Mouse (Mus musculus) midbrain, embryonic 11.5 days (tissue): ENCODE data around the gene Rnf214. TPM values are rescaled to one million over a fixed set of nuclear protein-coding genes. Genes with fewer than 3 reads are reported as not detected.

ENCODE experiments used
- ATAC-seq: fragments of 200-750 bp; cut with Nextera tagmentation; 2 replicates; pipeline ENCODE4 v1.8.0; 2017; ENCODE audit warnings: moderate TSS enrichment, moderate library complexity; ENCODE audit not compliant: low FRiP score
- DNase-seq: peaks from one replicate; pipeline ENCODE4 v3.0.0; 2015; ENCODE audit warnings: low spot score; ENCODE audit errors: missing footprints
- H3K27ac ChIP-seq: fragments of 300-500 bp; sonication (generic); 2 replicates; pipeline ENCODE4 v1.5.1; 2014; ENCODE audit warnings: low read depth, low read length
- H3K27me3 ChIP-seq: fragments of 300-500 bp; sonication (generic); 2 replicates; pipeline ENCODE4 v1.6.1; 2014; ENCODE audit warnings: mild to moderate bottlenecking, low read length, moderate library complexity, mixed read lengths; ENCODE audit not compliant: control insufficient read depth, insufficient read depth
- H3K36me3 ChIP-seq: fragments of 300-500 bp; sonication (generic); 2 replicates; pipeline ENCODE4 v1.6.1; 2014; ENCODE audit warnings: mild to moderate bottlenecking, low read length, moderate library complexity, mixed read lengths; ENCODE audit not compliant: control insufficient read depth, insufficient read depth
- H3K4me1 ChIP-seq: fragments of 300-500 bp; sonication (generic); 2 replicates; pipeline ENCODE4 v1.6.1; 2014; ENCODE audit warnings: low read length; ENCODE audit not compliant: control insufficient read depth, insufficient read depth
- H3K4me2 ChIP-seq: fragments of 300-500 bp; sonication (generic); 2 replicates; pipeline ENCODE4 v1.6.1; 2014; ENCODE audit warnings: mild to moderate bottlenecking, moderate library complexity
- H3K4me3 ChIP-seq: fragments of 300-500 bp; sonication (generic); 2 replicates; pipeline ENCODE4 v1.5.1; 2014; ENCODE audit warnings: low read depth, low read length
- H3K9ac ChIP-seq: fragments of 300-500 bp; sonication (generic); 2 replicates; pipeline ENCODE4 v1.6.1; 2014; ENCODE audit warnings: low read length
- H3K9me3 ChIP-seq: fragments of 300-500 bp; sonication (generic); 2 replicates; pipeline ENCODE4 v1.6.1; 2016; ENCODE audit warnings: low read length; ENCODE audit not compliant: control insufficient read depth
- WGBS: fragments of 180-500 bp; shearing (Covaris S2); extraction: QIAGEN DNeasy Blood & Tissue Kit; methylation state at CpG from one replicate; pipeline ENCODE4 v1.1.7; 2014; 5-methylcytosine and 5-hydroxymethylcytosine counted together
- polyA plus RNA-seq: library from polyadenylated mRNA; unstranded; fragments of >200 nt; fragmentation: Nextera tagmentation; extraction: Ambion mirVana; gene quantifications from 2 replicates; pipeline ENCODE4 v1.2.1, GENCODE M21; 2014

Rnf214 gene
- 73.4 and 81.8 TPM in 2 replicates for polyA plus RNA-seq

GRCm38 (mm10) chr9:45906355-45907077, at the start of gene Rnf214, which contains the start of gene Pcsk7:
Gene Rnf214 (minus strand): TSS chr9:45906911.
Gene Pcsk7 (plus strand): TSS chr9:45906497.
- H3K4me2 ChIP-seq, result peak within 1 kb of the TSS; percentile 94
- H3K4me1 ChIP-seq, result peaks cover 15% of the 10 kb centered on the region
- no peaks in the 10 kb centered on the region for H3K27me3 ChIP-seq
- H3K4me3 ChIP-seq, result peak within 1 kb of the TSS; percentile 90
- ATAC-seq (peak; percentile 93), DNase-seq (peak; percentile 99)
- H3K9ac ChIP-seq, result peak within 1 kb of the TSS; percentile 90
- H3K9me3 ChIP-seq, result no peaks in the 10 kb centered on the region
- under 1% methylated on average over 57 of the region's 80 CpGs for WGBS
- H3K27ac ChIP-seq, result peak within 1 kb of the TSS; percentile 93
- H3K36me3 ChIP-seq, result peaks cover 12% of the 10 kb centered on the region

DNA sequence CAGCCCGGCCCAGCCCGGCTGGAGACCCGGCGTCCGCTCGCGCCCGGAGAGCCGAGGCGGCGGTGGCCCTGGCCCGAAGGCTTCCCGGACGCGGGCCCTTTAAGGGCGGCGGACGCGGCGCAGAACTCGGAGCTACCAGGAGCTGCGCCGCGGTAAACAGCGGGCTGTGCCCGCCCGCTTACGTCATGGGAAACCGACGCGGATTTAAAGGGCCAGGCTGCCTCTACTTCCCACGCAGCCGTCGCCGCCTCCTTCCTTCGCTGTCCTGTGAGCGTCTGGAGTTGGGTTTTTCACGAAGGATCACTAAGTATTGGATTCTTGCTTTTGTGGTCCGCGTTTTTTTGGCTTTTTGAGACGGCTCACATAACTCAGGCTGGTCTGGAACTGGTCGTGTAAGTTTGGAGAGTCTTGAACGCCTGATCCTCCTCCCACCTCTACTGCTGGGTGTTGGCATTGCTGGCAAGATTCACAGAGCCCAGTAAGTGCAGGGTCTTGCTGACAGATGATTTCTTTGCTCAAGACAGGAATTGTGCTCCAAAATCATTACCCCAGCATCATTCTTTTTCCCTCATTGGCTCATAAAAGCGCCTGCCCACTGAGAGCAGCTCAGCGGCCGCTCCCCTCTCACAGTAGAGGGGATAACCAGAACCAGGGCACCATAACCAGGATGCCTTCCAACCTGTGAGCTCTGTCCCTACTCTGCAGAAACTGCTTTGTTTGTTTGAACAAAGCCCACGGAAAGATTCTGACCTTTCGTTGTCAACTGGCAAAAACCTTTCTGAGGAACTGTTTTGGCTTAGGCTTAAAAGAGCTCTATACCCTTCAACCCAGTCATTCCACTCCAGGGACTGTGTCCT, 48.6 kb upstream of the Rnf214 start, which contains the start of gene Sidt2:
Gene Sidt2, minus strand, starts transcription at position 152 of the 857 bp plus-strand sequence.
- H3K4me3 ChIP-seq, result peak within 1 kb of the TSS; percentile 72
- H3K9ac ChIP-seq, result peak within 1 kb of the TSS; percentile 90
- H3K36me3 ChIP-seq, result no peaks in the 10 kb centered on the region
- H3K4me2 ChIP-seq, result peak within 1 kb of the TSS; percentile 92
- H3K9me3 ChIP-seq, result no peaks in the 10 kb centered on the region
- ATAC-seq (peak; percentile 97), DNase-seq (peak; percentile 98)
- H3K27me3 ChIP-seq, result no peaks in the 10 kb centered on the region
- peaks cover 13% of the 10 kb centered on the region for H3K4me1 ChIP-seq
- H3K27ac ChIP-seq, result peak within 1 kb of the TSS; percentile 60; the same call in 1 of the 2 replicates
- under 1% methylated on average over 47 of the region's 48 CpGs for WGBS

DNA sequence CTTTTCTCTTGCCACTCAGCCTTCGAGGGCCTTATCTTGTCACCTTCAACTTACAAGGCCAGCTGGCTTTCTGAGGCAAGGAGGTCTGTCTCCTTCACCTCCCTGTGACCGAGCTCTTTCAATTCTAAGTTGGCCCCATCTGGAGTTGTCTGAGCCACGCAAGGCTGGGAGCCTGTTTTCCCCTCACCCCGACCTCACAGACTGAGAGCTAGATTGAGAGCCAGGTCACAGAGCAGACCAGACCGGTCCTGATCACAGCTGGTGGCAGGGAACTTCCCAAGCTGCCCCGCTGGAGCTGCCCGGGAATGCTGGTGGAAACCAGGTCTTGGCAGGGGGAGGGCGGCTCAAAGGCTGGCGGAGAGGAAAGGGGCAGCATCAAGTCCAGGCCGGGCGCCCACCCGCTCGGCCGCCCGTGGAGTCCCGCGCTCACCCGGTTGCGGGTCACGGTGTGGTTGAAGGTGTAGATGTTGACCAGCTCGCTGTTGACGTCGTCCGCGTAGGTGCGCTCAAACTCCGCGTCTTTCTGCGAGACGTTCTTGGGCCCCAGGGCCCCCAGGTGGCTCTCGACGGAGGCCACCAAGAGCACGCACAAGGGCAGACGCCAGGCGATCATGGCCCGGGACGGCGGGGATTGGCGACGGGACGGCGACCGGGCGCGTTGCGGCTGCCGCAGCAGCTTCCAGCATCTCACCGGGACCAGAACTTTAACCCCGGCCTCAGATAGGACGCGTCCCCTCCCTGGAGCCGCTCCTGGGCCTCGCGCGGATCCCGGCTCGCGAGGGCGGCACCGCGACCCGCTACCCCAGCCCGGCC, 47.8 kb upstream of the Rnf214 start:
- H3K9me3 ChIP-seq, result no peaks in the 10 kb centered on the region

DNA sequence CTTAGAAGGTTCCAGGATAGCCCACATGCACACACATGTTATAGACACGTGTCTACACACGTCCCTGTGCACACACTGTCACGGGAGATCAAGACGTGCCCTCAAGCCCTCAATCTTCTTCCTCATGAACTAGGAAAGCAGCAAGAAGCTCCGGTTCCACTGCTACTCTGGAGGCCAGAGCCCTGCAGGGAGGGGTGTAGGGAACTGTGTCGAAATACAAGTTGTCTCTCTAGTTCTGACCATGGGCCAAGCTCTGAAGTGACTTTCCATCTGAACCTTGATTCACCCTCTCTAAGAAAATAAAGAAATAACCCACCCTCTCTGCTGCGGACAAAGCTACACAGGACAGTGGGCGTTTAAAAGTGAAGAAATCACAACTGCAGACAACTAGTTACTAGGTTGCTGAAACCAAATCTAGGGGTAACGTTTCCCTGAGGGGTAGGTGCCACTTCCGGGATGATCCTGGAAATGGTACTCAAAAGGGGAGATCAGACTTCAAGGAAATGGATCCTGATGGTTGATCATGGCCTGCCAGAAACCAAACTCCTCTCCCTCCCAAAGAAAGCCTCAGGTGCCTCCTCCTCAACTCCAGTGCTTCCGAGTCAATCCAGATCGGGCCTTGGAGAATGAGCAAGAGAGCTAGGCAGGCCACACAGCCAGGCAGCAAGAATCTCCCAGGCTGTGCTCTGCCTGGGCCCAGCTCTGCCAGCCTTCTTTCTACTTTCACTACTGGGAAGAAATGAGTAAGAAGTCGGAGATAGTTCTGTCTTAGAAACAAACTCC, 47.0 kb upstream of the Rnf214 start:
- DNase-seq, result no peak
- H3K4me2 ChIP-seq, result peak overlapping the region; percentile 92
- H3K9ac ChIP-seq, result peak overlapping the region; percentile 90
- no peak for ATAC-seq
- peaks cover 13% of the 10 kb centered on the region for H3K4me1 ChIP-seq
- H3K9me3 ChIP-seq, result no peaks in the 10 kb centered on the region
- no peak overlapping the region for H3K27ac ChIP-seq
- WGBS, result 66% methylated on average over 13 of the region's 13 CpGs
- H3K4me3 ChIP-seq, result peak overlapping the region; percentile 72
- H3K36me3 ChIP-seq, result peaks cover 2% of the 10 kb centered on the region; the same call in 1 of the 2 replicates
- H3K27me3 ChIP-seq, result no peaks in the 10 kb centered on the region

More for the DNA sequence above, 47.8 kb upstream of the Rnf214 start:
- H3K4me1 ChIP-seq, result peaks cover 13% of the 10 kb centered on the region
- DNase-seq (peak; percentile 93), ATAC-seq (peak; percentile 61)
- no peaks in the 10 kb centered on the region for H3K27me3 ChIP-seq
- H3K4me3 ChIP-seq, result peak overlapping the region; percentile 72
- peak overlapping the region; percentile 90 for H3K9ac ChIP-seq
- peaks cover 2% of the 10 kb centered on the region; the same call in 1 of the 2 replicates for H3K36me3 ChIP-seq
- 1% methylated on average over 47 of the region's 63 CpGs for WGBS
- H3K27ac ChIP-seq, result peak overlapping the region; percentile 60; the same call in 1 of the 2 replicates
- peak overlapping the region; percentile 92 for H3K4me2 ChIP-seq

GRCm38 (mm10) chr9:45952890-45953289, 46.2 kb upstream of the Rnf214 start:
- Histone ChIP-seq H3K27ac (no peak overlapping the region), H3K4me1 (peaks cover 13% of the 10 kb centered on the region), H3K36me3 (peaks cover 2% of the 10 kb centered on the region; the same call in 1 of the 2 replicates), H3K4me2 (no peak overlapping the region), H3K27me3 (no peaks in the 10 kb centered on the region), H3K4me3 (no peak overlapping the region), H3K9ac (no peak overlapping the region), H3K9me3 (no peaks in the 10 kb centered on the region)
- ATAC-seq, result no peak
- no peak for DNase-seq
- 81% methylated on average over 7 of the region's 7 CpGs for WGBS

- Histone ChIP-seq H3K4me3 (no peak overlapping the region), H3K4me1 (peaks cover 13% of the 10 kb centered on the region), H3K27ac (no peak overlapping the region), H3K27me3 (no peaks in the 10 kb centered on the region), H3K4me2 (no peak overlapping the region), H3K9ac (no peak overlapping the region), H3K36me3 (peaks cover 2% of the 10 kb centered on the region; the same call in 1 of the 2 replicates), H3K9me3 (no peaks in the 10 kb centered on the region)
- no peak for DNase-seq
- ATAC-seq, result no peak
- WGBS, result 95% methylated on average over 4 of the region's 4 CpGs
Measured at GRCm38 (mm10) chr9:45952057-45952456, 45.3 kb upstream of the Rnf214 start.

DNA sequence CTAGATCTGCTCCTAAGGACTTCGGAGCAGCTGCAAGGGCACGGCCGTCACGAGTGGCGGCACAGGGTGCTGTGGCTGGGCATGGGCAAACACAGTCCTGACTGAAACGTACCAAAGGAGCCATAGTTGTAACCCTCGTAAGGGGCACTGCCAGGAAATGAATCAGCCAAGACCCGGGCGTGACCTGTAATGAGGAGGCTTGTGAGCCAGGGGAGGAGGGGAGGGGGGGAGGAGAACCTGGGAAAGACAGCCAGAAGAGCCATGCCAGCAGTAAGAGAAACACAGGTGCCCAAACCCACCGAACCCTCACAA, 40.1 kb upstream of the Rnf214 start:
- Histone ChIP-seq H3K27ac (no peak overlapping the region), H3K9me3 (no peaks in the 10 kb centered on the region), H3K27me3 (no peaks in the 10 kb centered on the region), H3K36me3 (peaks cover 10% of the 10 kb centered on the region; the same call in 1 of the 2 replicates), H3K4me2 (no peak overlapping the region), H3K9ac (no peak overlapping the region), H3K4me1 (no peaks in the 10 kb centered on the region), H3K4me3 (no peak overlapping the region)
- no peak for ATAC-seq
- 86% methylated on average over 10 of the region's 10 CpGs for WGBS
- no peak for DNase-seq
